Mouse (Mus musculus) MEL (cell line): ENCODE measurements around the gene Wnt9a. TPM values are rescaled to one million over a fixed set of nuclear protein-coding genes. Genes with fewer than 3 reads are reported as not detected.

Source experiments
- DNase-seq: peaks from one replicate; pipeline ENCODE4 v3.0.0; 2011; ENCODE audit warnings: low read depth, low spot score
- H3K27ac ChIP-seq: 2 replicates; pipeline ENCODE4 v1.5.1; 2012; ENCODE audit warnings: low read depth, mild to moderate bottlenecking, control low read depth, low read length, moderate library complexity; ENCODE audit not compliant: control insufficient read depth
- H3K27me3 ChIP-seq, 2 experiments: fragments of 150-350 bp in 1 of 2; sonication (generic) in 1 of 2; 2 replicates each; pipeline ENCODE4 v1.6.1; 2012; ENCODE audit warnings: low read length in 2 of 2, mild to moderate bottlenecking in 2 of 2, improper control_type of control experiment in 1 of 2, moderate library complexity in 1 of 2; ENCODE audit not compliant: insufficient read depth in 2 of 2, control insufficient read depth in 1 of 2
- H3K36me3 ChIP-seq, 2 experiments: 2 replicates each; pipeline ENCODE4 v1.6.1; 2012 to 2014; ENCODE audit warnings: low read length in 2 of 2, improper control_type of control experiment in 1 of 2, inconsistent platforms in 1 of 2, mild to moderate bottlenecking in 1 of 2; ENCODE audit not compliant: insufficient read depth in 2 of 2, control insufficient read depth in 1 of 2
- H3K4me1 ChIP-seq, 2 experiments: fragments of 150-350 bp in 1 of 2; sonication (generic) in 1 of 2; 2 replicates each; pipeline ENCODE4 v1.6.1; 2012; ENCODE audit warnings: low read length in 2 of 2, improper control_type of control experiment in 1 of 2, mild to moderate bottlenecking in 1 of 2; ENCODE audit not compliant: insufficient read depth in 2 of 2, control insufficient read depth in 1 of 2
- H3K4me3 ChIP-seq, 2 experiments: fragments of 150-350 bp in 1 of 2; sonication (generic) in 1 of 2; 2 replicates each; pipeline ENCODE4 v1.5.1; 2012; ENCODE audit warnings: low read depth in 2 of 2, low read length in 2 of 2, mild to moderate bottlenecking in 2 of 2, moderate library complexity in 2 of 2, control low read depth in 1 of 2, improper control_type of control experiment in 1 of 2; ENCODE audit not compliant: control insufficient read depth in 1 of 2, insufficient read depth in 1 of 2
- H3K79me2 ChIP-seq: 2 replicates; pipeline ENCODE4 v1.6.1; 2012; ENCODE audit warnings: mild to moderate bottlenecking, low read length, moderate library complexity; ENCODE audit not compliant: control insufficient read depth, poor library complexity, insufficient read depth
- H3K9ac ChIP-seq: 2 replicates; pipeline ENCODE4 v1.6.1; 2012; ENCODE audit warnings: low read depth, mild to moderate bottlenecking, control low read depth, low read length, moderate library complexity; ENCODE audit not compliant: control insufficient read depth, poor library complexity, severe bottlenecking
- H3K9me3 ChIP-seq: fragments of 150-350 bp; sonication (generic); replicated peaks from 2 replicates; pipeline ENCODE4 v1.6.1; 2012; ENCODE audit warnings: mild to moderate bottlenecking, low read length, improper control_type of control experiment, moderate library complexity; ENCODE audit not compliant: insufficient read depth
- CTCF ChIP-seq, 3 experiments: IDR thresholded peaks in 2 of 3; conservative IDR thresholded peaks in 1 of 3; 2 replicates each; pipeline ENCODE4 v1.5.1; 2011 to 2012; ENCODE audit warnings: low read length in 3 of 3, low read depth in 2 of 3, mild to moderate bottlenecking in 2 of 3, improper control_type of control experiment in 1 of 3, inconsistent platforms in 1 of 3, mixed read lengths in 1 of 3, moderate library complexity in 1 of 3; ENCODE audit not compliant: control insufficient read depth in 1 of 3, insufficient read depth in 1 of 3, poor library complexity in 1 of 3, severe bottlenecking in 1 of 3
- E2F4 ChIP-seq: IDR thresholded peaks from 2 replicates; pipeline ENCODE4 v1.6.1; 2011; ENCODE audit warnings: low read depth, low read length, improper control_type of control experiment, borderline replicate concordance
- JUND ChIP-seq: IDR thresholded peaks from 2 replicates; pipeline ENCODE4 v1.6.1; 2011; ENCODE audit warnings: low read depth, mild to moderate bottlenecking, improper control_type of control experiment, low read length
- MAFK ChIP-seq: IDR thresholded peaks from 2 replicates; pipeline ENCODE4 v1.6.1; 2011; ENCODE audit warnings: low read depth, mild to moderate bottlenecking, low read length, improper control_type of control experiment, borderline replicate concordance
- MAZ ChIP-seq: IDR thresholded peaks from 2 replicates; pipeline ENCODE4 v1.6.1; 2012; ENCODE audit warnings: low read depth, mild to moderate bottlenecking, inconsistent platforms, low read length, improper control_type of control experiment
- NELFE ChIP-seq: IDR thresholded peaks from 2 replicates; pipeline ENCODE4 v1.6.1; 2011; ENCODE audit warnings: low read depth, low read length, improper control_type of control experiment
- RAD21 ChIP-seq: IDR thresholded peaks from 2 replicates; pipeline ENCODE4 v1.6.1; 2011; ENCODE audit warnings: mild to moderate bottlenecking, low read depth, low read length, improper control_type of control experiment
- RCOR1 ChIP-seq: IDR thresholded peaks from 2 replicates; pipeline ENCODE4 v1.6.1; 2012; ENCODE audit warnings: low read depth, mild to moderate bottlenecking, inconsistent platforms, low read length, improper control_type of control experiment
- SMC3 ChIP-seq: IDR thresholded peaks from 2 replicates; pipeline ENCODE4 v1.6.1; 2011; ENCODE audit warnings: low read depth, low read length, improper control_type of control experiment
- USF2 ChIP-seq, 2 experiments: IDR thresholded peaks; 2 replicates each; pipeline ENCODE4 v1.6.1; 2011 to 2012; ENCODE audit warnings: improper control_type of control experiment in 2 of 2, low read length in 2 of 2, borderline replicate concordance in 1 of 2, inconsistent platforms in 1 of 2, low read depth in 1 of 2, mild to moderate bottlenecking in 1 of 2; ENCODE audit not compliant: insufficient read depth in 1 of 2
- ZC3H11A ChIP-seq: IDR thresholded peaks from 2 replicates; pipeline ENCODE4 v1.6.1; 2012; ENCODE audit warnings: low read depth, mild to moderate bottlenecking, inconsistent platforms, low read length, improper control_type of control experiment
- ZMIZ1 ChIP-seq: IDR thresholded peaks from 2 replicates; pipeline ENCODE4 v1.6.1; 2012; ENCODE audit warnings: low read depth, mild to moderate bottlenecking, inconsistent platforms, low read length, improper control_type of control experiment, moderate library complexity
- polyA plus RNA-seq, 2 experiments: library from polyadenylated mRNA; stranded (reverse) in 1 of 2; unstranded in 1 of 2; fragments of >175 nt in 1 of 2; fragments of >200 nt in 1 of 2; gene quantifications; 2 replicates each; pipeline versions ENCODE4 v1.2.1 to v1.2.4; 2012; ENCODE audit warnings: low replicate concordance in 2 of 2, low read depth in 1 of 2; ENCODE audit not compliant: insufficient read length in 2 of 2, insufficient read depth in 1 of 2, missing spikeins in 1 of 2
- total RNA-seq: library from RNA; depleted of rRNA; stranded (reverse); fragments of 300-350 nt; gene quantifications from 2 replicates; pipeline ENCODE4 v1.2.3, GENCODE M21; 2012

Gene Wnt9a
- total and polyA plus RNA-seq, 3 experiments = not detected

DNA sequence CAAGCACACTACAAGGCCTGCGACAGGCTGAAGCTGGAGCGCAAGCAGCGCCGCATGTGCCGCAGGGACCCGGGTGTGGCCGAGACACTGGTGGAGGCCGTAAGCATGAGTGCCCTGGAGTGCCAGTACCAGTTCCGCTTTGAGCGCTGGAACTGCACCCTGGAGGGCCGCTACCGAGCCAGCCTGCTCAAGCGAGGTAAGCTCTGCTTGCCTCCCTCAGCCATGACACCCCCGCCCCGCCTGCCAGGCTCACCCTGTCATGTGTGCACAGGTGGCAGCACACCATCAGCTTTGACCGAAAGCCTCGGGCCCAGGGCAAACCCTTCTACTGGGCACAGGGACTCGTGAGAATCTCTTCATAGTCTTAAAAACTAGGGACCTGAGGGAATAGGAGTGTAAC lies 20.9 kb downstream of the Wnt9a start:
- DNase-seq = no peak
- Histone ChIP-seq H3K9ac (no peak overlapping the region), H3K27me3 (peaks cover 0 to 5% of the 10 kb centered on the region in 2 experiments; a peak in 3 of 4 replicates), H3K27ac (no peak overlapping the region), H3K4me3 (no peak overlapping the region), H3K9me3 (no peaks in the 10 kb centered on the region), H3K36me3 (no peaks in the 10 kb centered on the region), H3K4me1 (no peaks in the 10 kb centered on the region), H3K79me2 (no peaks in the 10 kb centered on the region)
- no peak for TF ChIP-seq ZMIZ1
- TF ChIP-seq NELFE = no peak
- TF ChIP-seq MAZ = no peak
- TF ChIP-seq RAD21 = no peak
- no peak for TF ChIP-seq MAFK
- no peak for TF ChIP-seq USF2 (IDR thresholded peaks at IDR 0.05; ENCODE audit: borderline replicate concordance in 1 of 2, insufficient read depth in 1 of 2, low read depth in 1 of 2, low read length in 2 of 2)
- TF ChIP-seq E2F4 = no peak

DNA sequence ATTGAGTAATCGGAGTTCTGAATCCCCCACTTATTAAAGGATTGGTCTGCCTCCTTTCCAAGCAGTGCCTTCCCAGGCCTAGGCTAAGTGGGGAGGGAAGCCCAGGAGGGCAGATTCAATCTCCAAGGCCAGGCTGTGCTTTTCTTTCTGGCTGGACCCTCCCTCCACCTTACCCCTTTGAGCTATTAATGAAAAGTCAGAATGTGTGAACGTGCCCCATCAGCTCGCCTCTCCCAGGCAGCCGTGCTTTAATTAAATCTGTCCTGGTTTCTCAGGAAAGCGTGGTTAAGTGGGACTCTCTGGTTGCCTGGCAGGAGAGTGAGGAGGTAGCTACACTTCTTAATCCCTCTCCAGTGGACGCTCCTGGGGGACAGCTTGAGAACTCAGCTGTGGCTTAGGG lies 22.9 kb downstream of the Wnt9a start:
- DNase-seq = no peak
- Histone ChIP-seq H3K9ac (no peak overlapping the region), H3K4me1 (no peaks in the 10 kb centered on the region), H3K9me3 (no peaks in the 10 kb centered on the region), H3K79me2 (no peaks in the 10 kb centered on the region), H3K27ac (no peak overlapping the region), H3K4me3 (no peak overlapping the region), H3K36me3 (no peaks in the 10 kb centered on the region), H3K27me3 (peaks cover 0 to 4% of the 10 kb centered on the region in 2 experiments; a peak in 3 of 4 replicates)
- TF ChIP-seq RCOR1 (no peak), JUND (no peak)

DNA sequence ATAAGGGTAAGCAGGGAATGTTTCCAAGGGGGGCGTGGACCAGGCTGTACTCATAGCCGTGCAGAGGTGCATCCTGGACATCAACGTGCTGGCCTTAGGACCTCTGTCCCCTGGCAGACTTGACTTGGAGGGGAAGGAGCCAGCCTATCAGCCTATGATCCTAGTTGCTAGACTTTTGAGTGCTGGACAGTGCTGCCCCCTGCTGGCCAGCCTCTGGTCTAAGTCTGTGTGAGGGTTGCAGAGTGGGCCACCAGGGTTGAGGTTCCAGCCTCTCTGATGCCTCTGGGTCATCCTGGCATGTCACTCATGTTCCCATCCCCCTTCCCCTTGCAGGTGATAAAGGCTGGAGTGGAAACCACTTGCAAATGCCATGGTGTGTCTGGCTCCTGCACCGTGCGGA lies 23.8 kb downstream of the Wnt9a start:
- H3K27ac ChIP-seq = no peak overlapping the region
- H3K36me3 ChIP-seq = no peaks in the 10 kb centered on the region
- no peak overlapping the region for H3K9ac ChIP-seq
- no peaks in the 10 kb centered on the region for H3K9me3 ChIP-seq
- H3K4me3 ChIP-seq = no peak overlapping the region
- peaks cover 0 to 4% of the 10 kb centered on the region in 2 experiments; a peak in 3 of 4 replicates for H3K27me3 ChIP-seq
- peak; percentile 85 for TF ChIP-seq SMC3
- peak; percentile 41; the same call in 1 of the 2 replicates for TF ChIP-seq ZC3H11A
- peak; percentile 66 for TF ChIP-seq RAD21
- TF ChIP-seq CTCF (IDR thresholded peaks at IDR 0.05 in 2 of 3, conservative IDR thresholded peaks at IDR 0.05 in 1 of 3; ENCODE audit: control insufficient read depth in 1 of 3, insufficient read depth in 1 of 3, low read depth in 2 of 3, low read length in 3 of 3, poor library complexity in 1 of 3, severe bottlenecking in 1 of 3) = peak; percentile 88 to 99 (median 91)
- no peak for TF ChIP-seq ZMIZ1
- no peaks in the 10 kb centered on the region for H3K79me2 ChIP-seq
- DNase-seq = peak; percentile 70
- no peaks in the 10 kb centered on the region for H3K4me1 ChIP-seq
